Mouse (Mus musculus) hindbrain, postnatal 0 days (tissue): ENCODE data around the gene Cox19. TPM values are rescaled to one million over a fixed set of nuclear protein-coding genes. Genes with fewer than 3 reads are reported as not detected.

Source experiments
- ATAC-seq: fragments of 200-750 bp; cut with Nextera tagmentation; 2 replicates; pipeline ENCODE4 v1.8.0; 2017; ENCODE audit warnings: mild to moderate bottlenecking, moderate TSS enrichment, moderate library complexity
- DNase-seq: peaks from one replicate; pipeline ENCODE4 v3.0.0-alpha.2; 2015; ENCODE audit warnings: low spot score
- H3K27ac ChIP-seq: fragments of 300-500 bp; sonication (generic); 2 replicates; pipeline ENCODE4 v1.5.1; 2014; ENCODE audit warnings: mild to moderate bottlenecking
- H3K27me3 ChIP-seq: fragments of 300-500 bp; sonication (generic); 2 replicates; pipeline ENCODE4 v1.6.1; 2014; ENCODE audit warnings: low read length, mixed read lengths; ENCODE audit not compliant: insufficient read depth
- H3K36me3 ChIP-seq: fragments of 300-500 bp; sonication (generic); 2 replicates; pipeline ENCODE4 v1.6.1; 2014; ENCODE audit warnings: low read length, mixed read lengths; ENCODE audit not compliant: insufficient read depth
- H3K4me1 ChIP-seq: fragments of 300-500 bp; sonication (generic); 2 replicates; pipeline ENCODE4 v1.6.1; 2014; ENCODE audit warnings: antibody characterized with exemption, low read length, mixed read lengths; ENCODE audit not compliant: insufficient read depth
- H3K4me2 ChIP-seq: fragments of 300-500 bp; sonication (generic); 2 replicates; pipeline ENCODE4 v1.6.1; 2014; ENCODE audit warnings: low read depth, mild to moderate bottlenecking, low read length, moderate library complexity, mixed read lengths
- H3K4me3 ChIP-seq: fragments of 300-500 bp; sonication (generic); 2 replicates; pipeline ENCODE4 v1.5.1; 2014; ENCODE audit warnings: low read length
- H3K9ac ChIP-seq: fragments of 300-500 bp; sonication (generic); replicated peaks from 2 replicates; pipeline ENCODE4 v1.6.1; 2014; ENCODE audit warnings: mild to moderate bottlenecking, low read length, moderate library complexity, mixed read lengths
- H3K9me3 ChIP-seq: fragments of 300-500 bp; sonication (generic); 2 replicates; pipeline ENCODE4 v1.6.1; 2016; ENCODE audit warnings: low read length, mixed read lengths
- CTCF ChIP-seq: IDR thresholded peaks from 2 replicates; pipeline ENCODE4 v1.5.1; 2016; ENCODE audit warnings: antibody characterized with exemption, control low read depth, low read depth
- WGBS: fragments of 180-500 bp; shearing (Covaris S2); extraction: QIAGEN DNeasy Blood & Tissue Kit; methylation state at CpG from one replicate; pipeline ENCODE4 v1.1.7; 2014; 5-methylcytosine and 5-hydroxymethylcytosine counted together
- polyA plus RNA-seq: library from polyadenylated mRNA; unstranded; fragments of >200 nt; fragmentation: Nextera tagmentation; extraction: Ambion mirVana; gene quantifications from 2 replicates; pipeline ENCODE4 v1.2.1, GENCODE M21; 2015
- total RNA-seq: library from RNA; depleted of rRNA; stranded (reverse); fragments of >200 nt; gene quantifications from 2 replicates; pipeline ENCODE4 v1.2.3, GENCODE M21; 2014; rRNA removed

Cox19 gene
- total RNA-seq: 93.7 and 106 TPM in 2 replicates
- polyA plus RNA-seq: 86.3 and 91.0 TPM in 2 replicates

GRCm38 (mm10) chr5:139351134-139351533 lies at the start of gene Cox19:
TSS of gene Cox19 (minus strand) at chr5:139351418.
- H3K4me3 ChIP-seq: no peak within 1 kb of the TSS
- H3K27me3 ChIP-seq: no peaks in the 10 kb centered on the region
- TF ChIP-seq CTCF: no peak
- H3K9me3 ChIP-seq: no peaks in the 10 kb centered on the region
- no peak within 1 kb of the TSS for H3K4me2 ChIP-seq
- H3K9ac ChIP-seq: no peak within 1 kb of the TSS
- ATAC-seq (no peak), DNase-seq (no peak)
- H3K27ac ChIP-seq: no peak within 1 kb of the TSS
- H3K36me3 ChIP-seq: no peaks in the 10 kb centered on the region
- no peaks in the 10 kb centered on the region for H3K4me1 ChIP-seq
- 53% methylated on average over 5 of the region's 5 CpGs for WGBS

GRCm38 (mm10) chr5:139399991-139400390 lies 48.8 kb upstream of the Cox19 start:
- TF ChIP-seq CTCF: no peak
- Histone ChIP-seq H3K4me3 (no peak overlapping the region), H3K27me3 (no peaks in the 10 kb centered on the region), H3K27ac (no peak overlapping the region), H3K4me2 (no peak overlapping the region), H3K9ac (no peak overlapping the region), H3K9me3 (no peaks in the 10 kb centered on the region), H3K36me3 (no peaks in the 10 kb centered on the region), H3K4me1 (no peaks in the 10 kb centered on the region; the same call in 1 of the 2 replicates)
- peak; percentile 21 for DNase-seq
- WGBS: 66% methylated on average over 14 of the region's 14 CpGs
- no peak for ATAC-seq

- WGBS: 71% methylated on average over 5 of the region's 5 CpGs
- Histone ChIP-seq H3K4me2 (no peak overlapping the region), H3K4me3 (no peak overlapping the region), H3K27ac (no peak overlapping the region), H3K27me3 (no peaks in the 10 kb centered on the region), H3K9ac (no peak overlapping the region), H3K9me3 (no peaks in the 10 kb centered on the region), H3K36me3 (no peaks in the 10 kb centered on the region), H3K4me1 (no peaks in the 10 kb centered on the region; the same call in 1 of the 2 replicates)
- TF ChIP-seq CTCF: no peak
- ATAC-seq (peak; percentile 11; the same call in 1 of the 2 replicates), DNase-seq (no peak)
These were observed 47.6 kb upstream of the Cox19 start for GRCm38 (mm10) chr5:139398786-139399185.

GRCm38 (mm10) chr5:139397959-139398753 lies 46.9 kb upstream of the Cox19 start:
- TF ChIP-seq CTCF: peak; percentile 92
- no peaks in the 10 kb centered on the region; the same call in 1 of the 2 replicates for H3K4me1 ChIP-seq
- H3K9me3 ChIP-seq: no peaks in the 10 kb centered on the region
- DNase-seq (peak; percentile 95), ATAC-seq (peak; percentile 86)
- H3K4me3 ChIP-seq: no peak overlapping the region
- H3K36me3 ChIP-seq: no peaks in the 10 kb centered on the region
- no peaks in the 10 kb centered on the region for H3K27me3 ChIP-seq
- no peak overlapping the region for H3K9ac ChIP-seq
- 41% methylated on average over 5 of the region's 5 CpGs for WGBS
- no peak overlapping the region for H3K4me2 ChIP-seq
- H3K27ac ChIP-seq: no peak overlapping the region

GRCm38 (mm10) chr5:139397359-139397916 lies 46.2 kb upstream of the Cox19 start:
- DNase-seq (no peak), ATAC-seq (no peak)
- Histone ChIP-seq H3K36me3 (no peaks in the 10 kb centered on the region), H3K27me3 (no peaks in the 10 kb centered on the region), H3K9me3 (no peaks in the 10 kb centered on the region), H3K4me1 (no peaks in the 10 kb centered on the region; the same call in 1 of the 2 replicates), H3K27ac (no peak overlapping the region), H3K4me3 (no peak overlapping the region), H3K4me2 (no peak overlapping the region), H3K9ac (no peak overlapping the region)
- no peak for TF ChIP-seq CTCF
- WGBS: 92% methylated on average over 4 of the region's 4 CpGs

GRCm38 (mm10) chr5:139395528-139395927 lies 44.3 kb upstream of the Cox19 start:
- 92% methylated on average over 4 of the region's 4 CpGs for WGBS
- no peak for ATAC-seq
- TF ChIP-seq CTCF: no peak

GRCm38 (mm10) chr5:139394399-139394798 lies 43.2 kb upstream of the Cox19 start:
- Histone ChIP-seq H3K4me1 (peaks cover 7% of the 10 kb centered on the region), H3K36me3 (no peaks in the 10 kb centered on the region), H3K27me3 (no peaks in the 10 kb centered on the region), H3K27ac (no peak overlapping the region), H3K9me3 (no peaks in the 10 kb centered on the region), H3K4me2 (no peak overlapping the region), H3K4me3 (no peak overlapping the region), H3K9ac (no peak overlapping the region)
- 73% methylated on average over 7 of the region's 7 CpGs for WGBS
- TF ChIP-seq CTCF: no peak
- ATAC-seq (no peak), DNase-seq (no peak)

More at GRCm38 (mm10) chr5:139395528-139395927, 44.3 kb upstream of the Cox19 start:
- Histone ChIP-seq H3K27me3 (no peaks in the 10 kb centered on the region), H3K9ac (no peak overlapping the region), H3K9me3 (no peaks in the 10 kb centered on the region), H3K4me3 (no peak overlapping the region), H3K4me1 (peaks cover 7% of the 10 kb centered on the region), H3K36me3 (no peaks in the 10 kb centered on the region), H3K27ac (no peak overlapping the region), H3K4me2 (no peak overlapping the region)
- no peak for DNase-seq
